In the genomic region with DNA sequence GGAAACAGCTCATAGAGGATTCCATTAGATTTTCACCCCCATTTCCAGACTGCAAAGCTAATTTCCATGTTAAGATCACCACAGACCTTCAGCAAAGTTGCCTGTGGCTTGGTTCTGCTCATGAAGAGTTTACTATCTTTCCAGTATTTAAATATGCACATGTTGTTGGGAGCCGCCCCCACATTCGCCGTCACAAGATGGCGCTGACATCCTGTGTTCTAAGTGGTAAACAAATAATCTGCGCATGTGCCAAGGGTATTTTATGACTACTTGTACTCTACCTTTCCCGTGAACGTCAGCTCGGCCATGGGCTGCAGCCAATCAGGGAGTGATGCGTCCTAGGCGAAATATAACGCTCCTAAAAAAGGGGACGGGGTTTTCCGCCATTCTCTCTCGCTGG, we compare ENCODE assay signal across 8 mouse cellular contexts.
DNase-seq lines count a peak whose midpoint lies in the region; ATAC-seq lines count a peak whose summit lies in the region.
"Not testable (repeated sequence)": the region's sequence is repeated elsewhere in the genome, so short reads cannot be mapped to it uniquely, and the experiment has no call there.

No protein-coding gene starts in this region.

- peak; percentile 79 for DNase-seq in CD4-positive, CD25-positive, alpha-beta regulatory T cell, adult 2 months (ENCODE audit: low read depth, low spot score)
- DNase-seq in cerebellum, postnatal 10 days: peak; percentile 13 to 26
- peak; percentile 18 to 38 for DNase-seq in frontal cortex, postnatal 36 days (ENCODE audit: low spot score in 2 of 2)
- peak; percentile 23 for DNase-seq in hindbrain, embryonic 10.5 days (ENCODE audit: low spot score)
- DNase-seq in kidney, postnatal 14 days: peak; percentile 41
- peak; percentile 24 to 40 for DNase-seq in right cerebral cortex, postnatal 10 days (ENCODE audit: low spot score in 2 of 2)

- not testable (repeated sequence) for H3K4me1 ChIP-seq in hindbrain, embryonic 10.5 days (replicated peaks); limb, embryonic 13.5 days

- 18% methylated on average over 6 of the region's 14 CpGs for WGBS in hindbrain, embryonic 10.5 days
- 30% methylated on average over 5 of the region's 14 CpGs for WGBS in limb, embryonic 13.5 days

- H3K4me3 ChIP-seq in hindbrain, embryonic 10.5 days; limb, embryonic 13.5 days: not testable (repeated sequence)

- not testable (repeated sequence) for H3K9ac ChIP-seq in limb, embryonic 13.5 days

- not testable (repeated sequence) for H3K27me3 ChIP-seq in hindbrain, embryonic 10.5 days (ENCODE audit: insufficient read depth, poor library complexity, severe bottlenecking); limb, embryonic 13.5 days

- H3K4me2 ChIP-seq in limb, embryonic 13.5 days (replicated peaks): not testable (repeated sequence)

- H3K9me3 ChIP-seq in hindbrain, embryonic 10.5 days; limb, embryonic 13.5 days: not testable (repeated sequence)

- not testable (repeated sequence) for H3K27ac ChIP-seq in hindbrain, embryonic 10.5 days; limb, embryonic 13.5 days

- ATAC-seq in limb, embryonic 13.5 days (ENCODE audit: low FRiP score, low read depth): peak; percentile 48; the same call in 1 of the 2 replicates
- ATAC-seq in megakaryocyte, adult 5-6 weeks (ENCODE audit: poor library complexity, severe bottlenecking): peak; percentile 37

- not testable (repeated sequence) for H3K36me3 ChIP-seq in hindbrain, embryonic 10.5 days; limb, embryonic 13.5 days

Comparison
In these comparisons a context has a peak if more than half of its experiments do, and no peak if none do; other contexts are left out.
1. DNase-seq: peak in every context shown above with its lines; median percentile 79 in CD4-positive, CD25-positive, alpha-beta regulatory T cell, adult 2 months; 41 in kidney, postnatal 14 days; 32 in right cerebral cortex, postnatal 10 days; 28 in frontal cortex, postnatal 36 days; 23 in hindbrain, embryonic 10.5 days; 20 in cerebellum, postnatal 10 days.